Mouse (Mus musculus): ENCODE data around the gene Tph2.
"Not testable (repeated sequence)": the region's sequence is repeated elsewhere in the genome, so short reads cannot be mapped to it uniquely, and the experiment has no call there.

Tph2 gene

DNA sequence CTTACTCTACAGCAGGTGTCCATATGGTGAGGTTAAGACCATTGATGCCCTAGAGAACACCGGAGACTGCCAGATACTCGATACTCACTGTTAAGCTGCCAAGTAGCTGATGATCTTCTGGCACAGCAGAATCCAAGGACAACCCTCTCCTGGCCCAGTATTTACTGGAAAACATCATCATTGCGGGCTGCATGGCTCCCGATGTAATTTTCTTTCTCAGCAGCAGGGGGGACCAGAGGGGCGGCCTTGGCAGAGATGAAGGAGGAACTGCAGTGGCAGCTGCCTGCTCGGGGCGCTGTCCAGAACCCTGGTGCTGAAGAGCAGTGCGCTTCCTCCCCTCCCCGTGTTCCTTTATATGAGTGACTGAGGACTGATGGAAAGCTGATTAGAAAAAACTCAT, at the start of gene Tph2:
Gene Tph2, minus strand, starts transcription at position 326 of the 400 bp plus-strand sequence.
- peak; percentile 96 for ATAC-seq (ENCODE audit: low TSS enrichment)

DNA sequence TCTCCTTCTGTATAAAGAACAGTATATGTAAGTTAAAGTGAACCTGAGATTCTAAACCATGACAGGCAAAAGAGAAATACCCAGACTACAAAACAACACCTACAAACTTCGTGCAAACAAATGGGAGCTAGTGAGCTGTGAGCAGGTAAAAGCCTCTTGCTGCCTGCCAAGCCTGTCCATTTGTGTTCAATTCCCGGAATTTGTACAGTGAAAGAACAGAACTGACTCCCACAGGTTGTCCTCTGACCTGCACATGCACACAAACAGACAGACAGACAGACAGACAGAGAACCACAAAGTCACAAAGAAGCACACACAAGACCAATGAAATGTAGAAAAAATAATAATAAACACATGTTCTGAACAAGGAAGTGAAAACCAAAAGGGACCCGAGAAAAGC, 49.0 kb upstream of the Tph2 start:
- ATAC-seq (ENCODE audit: low TSS enrichment), result no peak

- no peak for ATAC-seq (ENCODE audit: low TSS enrichment)
These were observed 47.7 kb upstream of the Tph2 start for GRCm38 (mm10) chr10:115232513-115232912.

DNA sequence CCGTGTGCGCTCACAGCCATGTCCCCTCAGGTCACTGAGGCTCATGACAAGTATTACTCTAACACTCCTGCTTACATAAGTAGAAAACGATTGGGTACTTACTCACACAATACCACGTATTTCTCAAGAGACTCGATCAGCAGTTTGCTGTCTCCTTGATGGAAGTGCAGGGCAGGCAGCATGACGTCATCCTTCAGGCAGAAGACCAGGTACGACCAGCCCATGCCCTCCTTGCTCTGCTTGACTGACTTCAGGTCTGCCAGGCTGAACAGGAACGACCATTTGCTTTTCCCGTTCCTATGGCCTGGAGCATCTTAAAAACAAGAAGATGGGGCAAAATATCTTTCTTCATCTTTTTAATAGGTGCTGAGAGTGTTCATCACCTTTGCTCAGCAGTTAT, 44.2 kb upstream of the Tph2 start:
- no peak for ATAC-seq (ENCODE audit: low TSS enrichment)

GRCm38 (mm10) chr10:115226586-115226985, 41.8 kb upstream of the Tph2 start:
- no peak for ATAC-seq (ENCODE audit: low TSS enrichment)

GRCm38 (mm10) chr10:115223845-115224244, 39.0 kb upstream of the Tph2 start:
- peak; percentile 75 for ATAC-seq (ENCODE audit: low TSS enrichment)

DNA sequence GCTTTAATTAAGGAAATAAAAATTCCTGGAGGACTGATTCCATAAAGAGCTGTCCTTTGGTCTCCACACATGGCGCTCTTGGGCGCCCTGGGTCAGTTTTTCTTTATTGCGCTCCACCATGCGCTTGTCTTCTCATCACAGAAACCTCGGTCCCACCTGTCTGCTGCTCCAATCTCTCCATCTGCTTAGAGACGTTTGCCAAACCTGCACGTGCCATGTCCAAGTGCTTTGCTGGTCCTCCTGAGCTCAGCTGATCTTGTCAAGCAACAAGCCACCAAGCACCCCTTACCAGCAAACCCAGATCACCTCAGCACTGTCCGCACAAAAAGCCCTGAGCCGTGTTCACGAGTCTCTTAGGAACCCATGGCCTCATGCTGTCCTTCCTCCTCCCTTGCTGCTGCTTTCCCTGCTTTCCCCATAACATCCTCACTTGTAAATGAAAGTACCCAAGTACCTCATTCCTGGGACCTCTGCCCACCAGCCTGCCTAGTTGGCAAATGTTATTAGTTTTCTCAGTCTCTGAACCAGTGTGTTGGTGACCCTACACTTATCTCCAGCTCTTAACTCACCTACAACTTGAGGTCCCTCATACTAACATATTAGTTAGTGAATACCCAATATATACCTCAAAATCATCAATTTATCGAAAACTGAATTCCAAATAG, 28.2 kb upstream of the Tph2 start:
- ATAC-seq (ENCODE audit: low TSS enrichment), result no peak

DNA sequence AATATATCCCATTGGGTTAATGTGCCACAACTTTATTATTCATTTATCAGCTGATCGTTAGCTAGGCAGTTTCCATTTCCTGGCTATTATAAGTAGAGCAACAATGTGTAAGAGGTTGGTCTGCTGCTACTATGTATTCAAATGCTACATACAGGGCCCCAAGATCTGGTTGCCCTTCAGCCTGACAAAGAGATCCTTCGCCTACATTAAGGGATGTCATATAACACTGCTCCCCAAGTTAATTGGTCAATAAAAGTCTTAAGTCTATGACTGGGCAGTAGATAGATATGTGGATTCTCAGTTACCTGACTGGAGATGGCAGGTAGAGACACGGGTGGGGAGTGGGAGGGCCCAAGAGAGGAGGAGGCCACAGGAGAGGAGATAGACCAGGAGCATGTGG, 21.0 kb upstream of the Tph2 start:
- no peak for ATAC-seq (ENCODE audit: low TSS enrichment)

DNA sequence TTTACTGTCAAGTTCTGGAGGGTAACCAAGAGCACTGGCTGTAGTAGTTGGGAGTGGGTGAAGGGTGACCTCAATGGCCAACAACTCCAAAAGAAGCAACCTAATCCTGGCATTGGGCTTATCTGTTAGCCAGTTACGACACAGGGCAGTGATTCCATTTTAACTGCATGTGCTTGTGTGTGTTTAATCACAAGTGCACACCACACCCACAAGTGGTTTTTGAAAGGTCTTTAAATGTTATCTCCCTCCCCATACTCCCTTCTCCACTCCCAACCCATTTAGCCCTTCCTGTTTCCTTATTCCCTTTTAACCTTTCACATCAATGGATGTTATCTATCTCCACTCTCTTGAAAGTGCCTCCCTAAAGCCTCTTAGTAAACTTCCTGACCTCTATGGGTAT, 20.5 kb upstream of the Tph2 start:
- no peak for ATAC-seq (ENCODE audit: low TSS enrichment)

DNA sequence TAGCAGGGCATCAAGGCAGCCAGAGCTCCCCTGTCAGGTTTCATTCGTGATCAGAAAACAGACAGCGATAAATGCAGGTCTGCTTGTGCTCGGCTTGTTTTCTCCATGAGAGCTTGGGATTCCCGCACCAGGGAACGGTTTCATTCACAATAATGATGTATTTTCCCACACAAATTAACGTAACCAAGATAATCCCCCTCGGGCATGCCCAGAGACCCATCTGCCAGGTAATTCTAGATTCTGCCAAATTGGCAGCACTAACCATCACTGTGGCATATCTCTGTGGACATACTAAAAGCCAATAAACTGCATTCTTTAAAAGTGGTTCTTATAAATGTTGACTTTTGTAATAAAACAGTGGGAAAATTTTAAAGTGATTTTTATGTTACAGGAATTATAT, 6.4 kb upstream of the Tph2 start:
- ATAC-seq (ENCODE audit: low TSS enrichment), result no peak

DNA sequence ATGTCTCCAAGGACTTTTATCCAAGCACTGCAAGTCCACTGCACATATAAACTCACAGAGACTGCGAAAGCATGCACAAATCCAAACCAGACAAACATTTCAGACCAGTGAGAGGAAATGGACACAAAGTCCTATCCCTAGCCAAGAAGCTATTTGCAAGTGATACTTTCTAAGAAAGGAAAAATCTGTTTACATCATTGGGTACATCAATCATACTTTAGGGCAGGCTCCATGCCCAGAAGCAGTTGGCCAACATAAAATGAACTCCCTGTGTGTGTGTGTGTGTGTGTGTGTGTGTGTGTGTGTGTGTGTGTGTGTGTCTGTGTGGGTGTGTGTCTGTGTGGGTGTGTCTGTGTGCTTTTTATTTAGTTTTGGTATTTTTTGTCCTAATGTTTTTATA, 2.6 kb upstream of the Tph2 start:
- ATAC-seq (ENCODE audit: low TSS enrichment), result no peak

DNA sequence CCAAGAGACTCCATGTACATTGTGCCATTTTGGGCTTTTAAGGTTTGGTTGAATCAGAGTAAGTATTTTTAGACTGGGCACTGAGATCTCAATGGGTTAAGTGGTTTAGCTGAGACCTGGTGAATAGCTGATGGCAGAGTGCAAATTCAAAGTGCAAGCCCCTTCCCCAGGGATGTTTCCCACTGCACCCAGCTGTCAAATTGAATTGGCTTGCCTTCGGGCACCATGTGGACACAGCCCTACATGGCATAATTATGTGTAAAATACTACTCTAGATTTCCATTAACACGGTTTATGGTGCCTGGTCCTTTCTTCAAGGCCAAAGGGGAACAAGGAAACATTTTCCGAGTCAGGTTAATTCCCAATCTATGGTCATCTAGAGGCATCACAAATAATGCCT, 3.8 kb downstream of the Tph2 start:
- ATAC-seq (ENCODE audit: low TSS enrichment), result no peak

DNA sequence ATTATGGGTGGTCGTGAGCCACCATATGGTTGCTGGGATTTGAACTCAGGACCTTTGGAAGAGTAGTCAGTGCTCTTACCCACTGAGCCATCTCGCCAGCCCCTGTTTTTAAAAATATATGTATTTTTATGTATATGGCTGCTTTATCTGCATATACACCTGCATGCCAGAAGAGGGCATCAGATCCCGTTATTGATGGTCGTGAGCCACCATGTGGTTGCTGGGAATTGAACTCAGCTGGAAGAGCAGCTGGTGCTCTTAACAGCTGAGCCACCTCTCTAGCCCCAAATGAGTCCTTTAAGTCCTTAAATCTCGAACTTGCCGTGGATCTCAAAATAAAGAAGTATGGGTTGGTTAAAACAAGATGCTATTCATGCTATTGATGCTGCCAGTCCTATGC, 6.8 kb downstream of the Tph2 start:
- not testable (repeated sequence) for ATAC-seq (ENCODE audit: low TSS enrichment)

GRCm38 (mm10) chr10:115175591-115175991, 9.2 kb downstream of the Tph2 start:
- ATAC-seq (ENCODE audit: low TSS enrichment), result peak; percentile 56

- ATAC-seq (ENCODE audit: low TSS enrichment), result no peak
These were observed 11.5 kb downstream of the Tph2 start for GRCm38 (mm10) chr10:115173336-115173735.

DNA sequence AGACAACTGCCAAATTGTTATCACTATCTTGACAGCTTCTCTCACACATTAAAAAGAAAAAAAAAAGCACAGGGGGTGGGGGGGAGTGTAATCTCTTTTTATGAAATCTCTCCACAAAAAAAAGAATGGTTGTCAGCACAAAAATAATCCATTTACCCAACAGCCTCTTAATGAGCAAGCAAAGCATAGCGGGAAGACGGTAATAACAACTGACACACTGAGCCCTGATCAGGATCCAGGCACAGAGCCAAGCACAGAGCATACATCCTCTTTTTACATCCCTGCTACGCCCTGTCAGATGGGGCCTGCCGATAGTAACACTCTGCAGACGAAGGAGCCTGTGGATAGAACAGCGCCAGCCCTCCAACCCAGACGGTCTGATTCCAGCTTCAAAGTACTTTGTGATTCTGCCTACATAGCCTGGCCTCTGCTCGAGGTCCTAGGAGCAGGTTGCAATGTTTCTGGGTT, 13.4 kb downstream of the Tph2 start:
- peak; percentile 57 for ATAC-seq (ENCODE audit: low TSS enrichment)

DNA sequence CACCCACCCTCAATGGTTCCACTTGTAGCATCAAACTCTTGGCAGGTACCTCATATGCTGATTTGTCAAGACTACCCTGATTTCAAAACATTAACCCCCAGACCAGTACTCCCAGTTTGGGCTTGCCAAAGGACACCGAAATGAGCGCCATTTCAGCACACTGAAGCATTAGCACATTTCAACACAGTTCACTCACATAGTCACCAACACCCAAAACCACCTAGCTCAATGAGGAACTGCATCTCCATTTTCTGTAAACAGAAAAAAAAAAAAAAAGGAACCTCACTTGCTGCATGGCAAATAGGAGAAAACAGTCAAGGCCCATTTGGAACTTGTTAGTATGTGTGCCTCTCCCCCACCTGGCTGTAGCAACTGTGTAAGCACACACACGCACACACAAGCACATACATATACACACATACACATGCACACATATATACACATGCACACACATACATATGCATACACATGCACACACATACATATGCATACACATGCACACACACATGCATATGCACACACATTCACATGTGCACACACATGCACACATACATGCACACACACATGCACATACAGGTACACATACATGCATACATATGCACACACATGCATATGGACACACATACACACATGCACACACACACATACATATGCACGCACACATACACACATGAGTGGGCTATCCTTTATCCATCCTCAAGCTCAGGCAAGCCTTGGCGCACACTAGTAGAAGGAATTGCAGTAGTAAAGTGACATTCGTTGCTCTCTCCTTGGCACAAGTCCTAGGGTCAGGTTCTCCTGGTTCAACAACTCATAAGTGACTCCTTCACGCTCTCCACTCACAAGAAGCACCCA, 14.1 kb downstream of the Tph2 start:
- no peak for ATAC-seq (ENCODE audit: low TSS enrichment)

DNA sequence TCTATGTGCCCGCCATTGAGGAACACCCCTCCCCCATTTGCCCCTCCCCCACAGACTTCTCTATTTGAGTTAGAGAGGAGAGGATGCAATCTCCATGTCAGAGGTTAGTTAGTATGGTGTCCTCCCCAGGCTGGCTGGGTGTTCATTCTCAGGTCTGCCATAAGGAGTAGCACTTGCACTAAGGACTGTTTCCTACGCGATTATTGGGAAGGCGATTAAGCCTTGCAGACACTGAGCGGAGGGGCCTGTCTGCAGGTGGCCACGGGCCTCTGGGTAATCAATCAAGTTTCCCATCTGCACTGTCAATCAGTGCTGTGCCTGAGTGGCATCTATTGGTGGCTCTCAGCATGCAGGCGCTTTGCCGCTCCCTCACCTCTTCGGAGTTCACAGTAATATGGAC, 15.4 kb downstream of the Tph2 start:
- ATAC-seq (ENCODE audit: low TSS enrichment), result no peak

GRCm38 (mm10) chr10:115160289-115160688, 24.5 kb downstream of the Tph2 start:
- ATAC-seq (ENCODE audit: low TSS enrichment), result no peak

DNA sequence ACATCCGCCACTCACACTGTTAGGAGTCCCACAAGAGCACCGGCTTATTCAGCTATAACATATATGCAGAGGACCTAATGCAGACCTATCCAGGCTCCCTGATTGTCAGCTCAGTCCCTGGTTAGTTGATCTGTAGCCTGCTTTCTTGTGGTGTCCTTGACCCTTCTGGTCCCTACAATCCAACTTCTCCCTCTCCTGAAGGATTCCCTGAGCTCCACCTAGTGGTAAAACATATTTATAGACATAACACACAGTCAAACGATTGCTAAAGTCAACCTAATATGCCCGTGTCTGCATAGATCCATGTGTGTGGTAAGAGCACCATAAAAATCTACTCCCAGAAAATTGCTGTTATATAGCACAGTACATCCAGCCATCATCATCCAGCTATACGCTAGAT, 37.5 kb downstream of the Tph2 start:
- ATAC-seq (ENCODE audit: low TSS enrichment), result peak; percentile 95

GRCm38 (mm10) chr10:115146257-115146898, 38.4 kb downstream of the Tph2 start:
- no peak for ATAC-seq (ENCODE audit: low TSS enrichment)

DNA sequence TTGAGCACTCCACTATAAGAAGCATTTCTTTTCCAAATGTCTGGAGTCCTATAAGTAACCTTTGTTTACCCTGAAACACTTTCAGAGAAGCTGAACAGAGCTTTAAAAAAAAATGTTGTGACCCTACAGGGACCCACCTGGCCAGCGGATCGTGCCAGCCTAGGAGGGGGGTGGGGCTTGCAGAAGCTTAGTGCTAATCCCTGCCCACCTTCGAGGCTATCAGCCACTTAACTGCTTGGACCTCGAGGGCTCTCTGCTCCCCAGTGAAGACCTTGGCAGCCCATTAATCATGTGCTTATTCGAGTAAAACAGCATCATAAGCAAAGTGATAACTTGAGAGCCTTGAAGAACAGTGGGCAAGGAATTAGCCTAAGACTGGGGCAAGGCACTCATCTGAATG, 40.3 kb downstream of the Tph2 start:
- no peak for ATAC-seq (ENCODE audit: low TSS enrichment)

- ATAC-seq (ENCODE audit: low TSS enrichment), result no peak
These were observed 41.2 kb downstream of the Tph2 start for GRCm38 (mm10) chr10:115143641-115144040.

All from frontal cortex, adult (tissue).